Mouse (Mus musculus) kidney, adult 2 months (tissue): ENCODE data around the gene Car9. TPM values are rescaled to one million over a fixed set of nuclear protein-coding genes. Genes with fewer than 3 reads are reported as not detected.

Experiments used
- DNase-seq: peaks from one replicate; pipeline ENCODE4 v3.0.0; 2021
- H3K27ac ChIP-seq: fragments of 200-500 bp; 2 replicates; pipeline ENCODE4 v1.5.1; 2012; ENCODE audit warnings: low read depth, low read length, control low read depth, inconsistent platforms; ENCODE audit not compliant: insufficient read depth
- H3K27me3 ChIP-seq: fragments of 200-500 bp; replicated peaks from 2 replicates; pipeline ENCODE4 v1.6.1; 2012; ENCODE audit warnings: mild to moderate bottlenecking, moderate library complexity, low read length, inconsistent platforms; ENCODE audit not compliant: control insufficient read depth, insufficient read depth
- H3K36me3 ChIP-seq: fragments of 200-500 bp; 2 replicates; pipeline ENCODE4 v1.6.1; 2012; ENCODE audit warnings: mild to moderate bottlenecking, moderate library complexity, low read length, inconsistent platforms; ENCODE audit not compliant: control insufficient read depth, insufficient read depth
- H3K4me1 ChIP-seq: fragments of 200-500 bp; 2 replicates; pipeline ENCODE4 v1.6.1; 2011; ENCODE audit warnings: low read length; ENCODE audit not compliant: control insufficient read depth, insufficient read depth
- H3K4me3 ChIP-seq: fragments of 200-500 bp; 2 replicates; pipeline ENCODE4 v1.5.1; 2011; ENCODE audit warnings: mild to moderate bottlenecking, low read depth, low read length, control low read depth; ENCODE audit not compliant: insufficient read depth
- CTCF ChIP-seq: fragments of 200-500 bp; conservative IDR thresholded peaks from 2 replicates; pipeline ENCODE4 v1.5.1; 2011; ENCODE audit warnings: low read depth, mild to moderate bottlenecking, control low read depth, low read length, moderate library complexity, mixed read lengths; ENCODE audit not compliant: insufficient read depth, insufficient read length
- POLR2A ChIP-seq: fragments of 200-500 bp; IDR thresholded peaks from one replicate; pipeline ENCODE4 v1.6.1; 2011; ENCODE audit warnings: low read depth, low read length, control low read depth
- WGBS: fragments of 180-500 bp; shearing (Covaris S2); methylation state at CpG from one replicate; pipeline ENCODE4 v1.1.7; 2018; 5-methylcytosine and 5-hydroxymethylcytosine counted together
- polyA plus RNA-seq: library from polyadenylated mRNA; depleted of rRNA; stranded (reverse); fragments of >200 nt; gene quantifications from 2 replicates; pipeline ENCODE4 v1.2.3, GENCODE M21; 2012

The Car9 gene
- polyA plus RNA-seq, 1 experiment: 4.9 TPM

GRCm38 (mm10) chr4:43503506-43503905, 3.3 kb upstream of the Car9 start:
- H3K4me1 ChIP-seq: peaks cover 27% of the 10 kb centered on the region; the same call in 1 of the 2 replicates
- DNase-seq: peak; percentile 78
- 59% methylated on average over 6 of the region's 6 CpGs for WGBS

GRCm38 (mm10) chr4:43504269-43504668, 2.5 kb upstream of the Car9 start:
- Histone ChIP-seq H3K27ac (peak overlapping the region; percentile 44; the same call in 1 of the 2 replicates), H3K27me3 (no peaks in the 10 kb centered on the region), H3K36me3 (no peaks in the 10 kb centered on the region), H3K4me1 (peaks cover 25% of the 10 kb centered on the region), H3K4me3 (no peak overlapping the region)
- 75% methylated on average over 4 of the region's 4 CpGs for WGBS
- TF ChIP-seq POLR2A (no peak), CTCF (no peak)
- no peak for DNase-seq

More at GRCm38 (mm10) chr4:43503506-43503905, 3.3 kb upstream of the Car9 start:
- Histone ChIP-seq H3K27ac (peak overlapping the region; percentile 74), H3K27me3 (no peaks in the 10 kb centered on the region), H3K4me3 (no peak overlapping the region), H3K36me3 (no peaks in the 10 kb centered on the region)
- TF ChIP-seq CTCF: no peak
- no peak for TF ChIP-seq POLR2A

- Histone ChIP-seq H3K27ac (no peak overlapping the region), H3K4me1 (peaks cover 21% of the 10 kb centered on the region), H3K36me3 (no peaks in the 10 kb centered on the region), H3K27me3 (no peaks in the 10 kb centered on the region), H3K4me3 (no peak overlapping the region)
- peak; percentile 40 for DNase-seq
- TF ChIP-seq POLR2A (no peak), CTCF (no peak)
- WGBS: 66% methylated on average over 8 of the region's 8 CpGs
These were observed 692 bp upstream of the Car9 start for GRCm38 (mm10) chr4:43506074-43506473.

- whole genome bisulfite sequencing: 9% methylated on average over 22 of the region's 22 CpGs
- no peaks in the 10 kb centered on the region for H3K36me3 ChIP-seq
- no peak for TF ChIP-seq POLR2A
- no peak for TF ChIP-seq CTCF
- H3K4me1 ChIP-seq: peaks cover 21% of the 10 kb centered on the region
- H3K4me3 ChIP-seq: peak overlapping the region; percentile 60
- no peak overlapping the region for H3K27ac ChIP-seq
- no peaks in the 10 kb centered on the region for H3K27me3 ChIP-seq
- no peak for DNase-seq
These were observed 1.3 kb downstream of the Car9 start for GRCm38 (mm10) chr4:43507938-43508665.

GRCm38 (mm10) chr4:43508666-43508997, 1.9 kb downstream of the Car9 start:
- no peaks in the 10 kb centered on the region for H3K36me3 ChIP-seq
- H3K4me1 ChIP-seq: peaks cover 18% of the 10 kb centered on the region
- H3K27ac ChIP-seq: no peak overlapping the region
- TF ChIP-seq POLR2A: no peak
- TF ChIP-seq CTCF: no peak
- DNase-seq: peak; percentile 73
- peak overlapping the region; percentile 60 for H3K4me3 ChIP-seq
- WGBS: 3% methylated on average over 13 of the region's 13 CpGs
- no peaks in the 10 kb centered on the region for H3K27me3 ChIP-seq

GRCm38 (mm10) chr4:43509109-43509508, 2.3 kb downstream of the Car9 start:
- no peaks in the 10 kb centered on the region for H3K27me3 ChIP-seq
- TF ChIP-seq POLR2A (no peak), CTCF (no peak)
- no peak overlapping the region for H3K27ac ChIP-seq
- 53% methylated on average over 9 of the region's 9 CpGs for whole genome bisulfite sequencing
- peak overlapping the region; percentile 60; the same call in 1 of the 2 replicates for H3K4me3 ChIP-seq
- DNase-seq: no peak
- no peaks in the 10 kb centered on the region for H3K36me3 ChIP-seq
- peaks cover 16% of the 10 kb centered on the region for H3K4me1 ChIP-seq

- WGBS: 81% methylated on average over 19 of the region's 19 CpGs
- peaks cover 9% of the 10 kb centered on the region for H3K4me1 ChIP-seq
- no peak for DNase-seq
- H3K27me3 ChIP-seq: no peaks in the 10 kb centered on the region
- TF ChIP-seq CTCF: no peak
- TF ChIP-seq POLR2A: no peak
- no peak overlapping the region for H3K4me3 ChIP-seq
- H3K27ac ChIP-seq: no peak overlapping the region
- H3K36me3 ChIP-seq: no peaks in the 10 kb centered on the region
These were observed 5.1 kb downstream of the Car9 start for GRCm38 (mm10) chr4:43511675-43512454.
